Mouse (Mus musculus) brown adipose tissue, adult 24 weeks (tissue): ENCODE results near the gene Hormad2. TPM values are rescaled to one million over a fixed set of nuclear protein-coding genes. Genes with fewer than 3 reads are reported as not detected.

Experiments
- H3K27ac ChIP-seq: fragments of 200-500 bp; replicated peaks from 2 replicates; pipeline ENCODE4 v1.5.1; 2012; ENCODE audit warnings: low read depth, mild to moderate bottlenecking, low read length
- H3K4me1 ChIP-seq: fragments of 200-500 bp; 2 replicates; pipeline ENCODE4 v1.6.1; 2012; ENCODE audit warnings: low read length, mixed read lengths; ENCODE audit not compliant: control insufficient read depth, insufficient read depth, insufficient read length
- H3K4me3 ChIP-seq: fragments of 200-500 bp; 2 replicates; pipeline ENCODE4 v1.5.1; 2012; ENCODE audit warnings: low read depth, mild to moderate bottlenecking, low read length, moderate library complexity; ENCODE audit not compliant: insufficient read depth
- polyA plus RNA-seq: library from polyadenylated mRNA; stranded (reverse); fragments of >200 nt; gene quantifications from 2 replicates; pipeline ENCODE4 v1.2.4, GENCODE M21; 2012; ENCODE audit not compliant: missing spikeins, insufficient read depth, insufficient read length

Gene Hormad2
- polyA plus RNA-seq, 1 experiment: not detected

DNA sequence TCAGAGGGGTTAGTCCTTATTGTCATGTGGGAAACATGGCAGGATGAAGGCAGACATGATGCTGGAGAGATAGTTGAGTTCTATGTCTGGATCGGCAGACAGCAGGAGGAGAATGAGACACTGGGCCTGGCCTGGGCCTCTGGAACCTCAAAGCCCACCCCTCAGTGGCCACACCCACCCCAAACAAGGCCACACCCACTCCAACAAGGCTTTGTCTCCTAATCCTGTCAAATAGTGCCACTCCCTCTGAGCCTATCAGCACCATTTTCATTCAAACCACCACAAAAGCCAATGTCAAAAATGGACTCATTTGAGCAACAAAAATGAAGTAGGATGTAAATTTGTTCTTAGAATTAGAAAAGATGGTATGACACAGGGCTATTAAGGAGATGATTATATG lies 23.3 kb upstream of the Hormad2 start:
- H3K27ac ChIP-seq: no peak overlapping the region
- no peak overlapping the region for H3K4me3 ChIP-seq
- H3K4me1 ChIP-seq: peaks cover 14% of the 10 kb centered on the region; the same call in 1 of the 2 replicates

- Histone ChIP-seq H3K4me1 (peaks cover 14% of the 10 kb centered on the region; the same call in 1 of the 2 replicates), H3K4me3 (no peak overlapping the region)
Measured at GRCm38 (mm10) chr11:4462868-4463267, 22.0 kb upstream of the Hormad2 start.

GRCm38 (mm10) chr11:4461154-4461553 lies 20.2 kb upstream of the Hormad2 start:
- no peak overlapping the region for H3K27ac ChIP-seq
- peaks cover 9% of the 10 kb centered on the region; the same call in 1 of the 2 replicates for H3K4me1 ChIP-seq
- H3K4me3 ChIP-seq: no peak overlapping the region

More at GRCm38 (mm10) chr11:4462868-4463267, 22.0 kb upstream of the Hormad2 start:
- no peak overlapping the region for H3K27ac ChIP-seq

DNA sequence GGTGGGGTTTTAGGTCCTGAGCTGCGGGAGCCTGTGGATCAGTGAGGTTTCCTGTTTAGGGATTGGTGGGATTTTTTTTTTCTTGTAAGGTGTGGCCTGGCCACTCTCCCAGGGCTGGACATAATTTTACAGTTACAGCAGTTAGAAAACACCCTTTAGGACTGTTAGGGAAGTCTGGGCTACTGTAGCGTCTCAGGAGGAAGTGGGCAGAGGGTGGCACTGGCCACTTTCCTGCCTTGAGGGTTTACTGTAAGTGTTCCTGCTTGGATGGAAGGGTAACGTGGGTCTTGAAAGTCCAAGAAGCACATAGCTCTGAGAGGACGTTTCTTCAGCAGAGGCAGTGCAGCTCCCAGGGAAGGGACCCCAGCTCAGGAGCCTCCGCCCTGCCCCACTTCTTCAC lies 19.7 kb upstream of the Hormad2 start:
- H3K4me1 ChIP-seq: peaks cover 5% of the 10 kb centered on the region; the same call in 1 of the 2 replicates
- H3K27ac ChIP-seq: no peak overlapping the region
- no peak overlapping the region for H3K4me3 ChIP-seq

DNA sequence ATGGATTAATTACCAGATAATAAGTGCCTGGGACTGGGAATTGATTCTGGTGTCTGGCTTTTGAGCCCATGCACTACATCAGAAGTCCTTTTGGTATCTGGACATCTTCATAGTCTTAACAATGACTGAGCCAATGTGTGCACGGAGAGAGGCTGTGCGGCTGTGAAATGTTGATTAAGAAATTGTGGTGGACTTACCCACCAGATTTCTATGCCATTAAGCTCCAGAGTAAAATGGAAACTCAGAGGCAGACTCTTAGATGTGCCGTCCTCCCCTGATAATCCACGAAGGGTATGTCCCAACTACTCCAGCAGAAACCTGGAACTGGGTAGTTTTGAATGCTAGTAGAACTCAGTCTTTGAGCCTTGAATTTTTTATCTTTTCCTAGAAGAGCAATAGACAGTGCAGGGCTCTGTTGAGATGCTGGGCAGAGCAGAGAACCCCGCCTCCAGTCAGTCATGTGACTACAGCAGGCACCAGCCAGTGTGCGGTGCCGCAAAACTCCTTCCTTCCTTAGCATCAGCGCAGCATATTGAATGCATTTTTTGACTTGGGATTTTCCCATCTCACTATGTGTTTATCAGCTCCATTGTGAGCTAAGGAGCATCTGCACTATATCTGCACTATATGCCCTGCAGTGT lies 14.1 kb upstream of the Hormad2 start:
- no peak overlapping the region for H3K27ac ChIP-seq
- H3K4me3 ChIP-seq: no peak overlapping the region
- H3K4me1 ChIP-seq: no peaks in the 10 kb centered on the region

GRCm38 (mm10) chr11:4452467-4453184 lies 11.7 kb upstream of the Hormad2 start:
- no peaks in the 10 kb centered on the region for H3K4me1 ChIP-seq
- no peak overlapping the region for H3K27ac ChIP-seq
- no peak overlapping the region for H3K4me3 ChIP-seq

DNA sequence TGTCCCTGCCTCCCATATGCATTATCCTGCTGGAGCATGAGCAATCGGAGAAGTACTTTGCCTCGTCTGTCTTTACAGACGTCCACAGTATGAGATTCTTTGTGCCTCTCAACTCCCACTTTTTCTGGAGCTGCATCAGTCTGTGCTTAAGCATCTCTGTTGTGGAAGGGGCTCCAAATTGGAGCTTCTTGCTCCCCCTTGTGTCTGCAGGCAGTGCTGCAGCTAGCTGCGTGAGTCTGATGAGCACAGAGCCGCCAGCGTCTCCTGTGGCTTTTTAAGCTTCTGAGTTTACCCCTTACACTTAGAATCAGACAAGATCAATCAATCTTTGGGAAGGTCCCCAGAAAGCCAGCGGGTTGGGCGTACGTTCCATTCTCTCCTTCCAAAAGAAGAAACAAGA lies 10.2 kb upstream of the Hormad2 start:
- Histone ChIP-seq H3K4me3 (no peak overlapping the region), H3K4me1 (no peaks in the 10 kb centered on the region), H3K27ac (no peak overlapping the region)

DNA sequence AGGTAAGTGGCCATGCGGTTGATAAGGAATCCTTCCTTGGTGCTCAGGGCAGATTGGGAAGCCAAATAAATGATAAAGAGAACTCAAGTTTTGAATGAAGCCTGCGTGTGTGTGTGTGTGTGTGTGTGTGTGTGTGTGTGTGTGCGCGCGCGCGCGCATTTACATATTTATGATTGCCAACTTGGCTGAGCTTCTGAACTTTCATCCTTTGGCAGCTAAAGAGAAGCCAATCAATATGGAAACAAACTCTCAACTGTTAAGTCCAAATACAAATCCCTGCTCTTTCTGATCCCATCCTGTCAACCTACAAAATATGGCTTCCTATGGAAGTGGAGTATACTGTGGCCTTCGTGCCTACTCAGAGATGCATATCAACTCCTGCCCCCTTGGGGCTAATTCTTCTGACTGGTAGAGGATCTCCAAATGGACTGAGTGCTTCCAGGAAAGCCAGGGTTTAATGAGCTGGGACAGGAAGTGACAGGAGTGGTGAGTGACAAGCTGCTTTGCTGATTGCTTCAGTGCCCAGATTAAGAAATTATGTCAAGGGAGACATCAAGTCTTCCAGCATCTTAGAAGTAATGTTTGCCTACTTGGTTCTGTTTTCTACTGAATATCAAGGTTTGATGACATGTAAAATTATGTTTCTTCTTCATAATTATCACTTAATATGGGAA lies 5.4 kb upstream of the Hormad2 start:
- H3K27ac ChIP-seq: no peak overlapping the region
- no peaks in the 10 kb centered on the region for H3K4me1 ChIP-seq
- H3K4me3 ChIP-seq: no peak overlapping the region

DNA sequence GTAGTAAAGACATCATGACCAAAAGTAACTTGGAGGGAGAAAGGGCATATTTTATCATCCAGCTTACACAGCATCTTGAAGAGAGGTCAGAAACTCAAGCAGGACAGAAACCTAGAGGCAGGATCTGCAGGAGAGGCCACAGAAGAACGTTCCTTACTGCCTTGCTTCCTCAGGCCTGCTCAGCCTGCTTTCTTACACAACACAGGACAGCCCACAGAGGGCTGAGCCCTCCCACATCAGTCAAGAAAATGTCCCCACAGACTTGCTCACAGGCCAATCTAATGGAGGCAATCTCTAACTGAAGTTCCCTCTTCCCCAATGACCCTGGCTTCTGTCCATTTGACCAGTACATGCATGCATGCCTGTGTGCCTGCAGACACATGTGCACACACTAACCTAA lies 1.4 kb upstream of the Hormad2 start:
- no peak overlapping the region for H3K4me3 ChIP-seq
- no peaks in the 10 kb centered on the region for H3K4me1 ChIP-seq
- no peak overlapping the region for H3K27ac ChIP-seq

GRCm38 (mm10) chr11:4438211-4438610 lies 2.7 kb downstream of the Hormad2 start:
- Histone ChIP-seq H3K27ac (no peak overlapping the region), H3K4me3 (no peak overlapping the region), H3K4me1 (no peaks in the 10 kb centered on the region)

- H3K4me1 ChIP-seq: no peaks in the 10 kb centered on the region
- H3K27ac ChIP-seq: no peak overlapping the region
- no peak overlapping the region for H3K4me3 ChIP-seq
Measured at GRCm38 (mm10) chr11:4437318-4437717, 3.6 kb downstream of the Hormad2 start.

- Histone ChIP-seq H3K27ac (no peak overlapping the region), H3K4me3 (no peak overlapping the region)
Measured at GRCm38 (mm10) chr11:4436631-4437030, 4.3 kb downstream of the Hormad2 start.

GRCm38 (mm10) chr11:4434461-4434860 lies 6.4 kb downstream of the Hormad2 start:
- Histone ChIP-seq H3K4me3 (no peak overlapping the region), H3K27ac (no peak overlapping the region), H3K4me1 (no peaks in the 10 kb centered on the region)

More at GRCm38 (mm10) chr11:4436631-4437030, 4.3 kb downstream of the Hormad2 start:
- no peaks in the 10 kb centered on the region for H3K4me1 ChIP-seq

DNA sequence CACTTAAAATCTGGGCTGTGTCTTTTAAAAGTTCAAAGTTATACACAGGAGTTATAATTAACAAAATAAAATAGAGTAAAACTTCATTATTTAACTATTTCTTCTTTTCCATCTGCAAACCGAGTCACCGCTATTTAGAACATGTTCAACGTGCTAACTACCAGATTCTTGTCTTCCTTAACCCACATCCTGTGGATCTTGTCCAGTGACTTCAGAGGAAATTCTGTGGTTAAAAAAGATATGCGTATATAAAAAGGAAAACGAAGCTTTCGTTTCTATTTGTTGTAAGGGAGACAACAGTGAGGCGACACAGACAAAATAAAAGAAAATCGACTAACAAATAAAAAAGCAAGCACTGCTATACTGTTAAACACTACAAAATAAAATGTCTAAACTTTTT lies 17.1 kb downstream of the Hormad2 start:
- Histone ChIP-seq H3K4me3 (no peak overlapping the region), H3K4me1 (no peaks in the 10 kb centered on the region), H3K27ac (no peak overlapping the region)

GRCm38 (mm10) chr11:4422494-4423425 lies 18.1 kb downstream of the Hormad2 start:
- no peak overlapping the region for H3K4me3 ChIP-seq
- H3K27ac ChIP-seq: no peak overlapping the region
- H3K4me1 ChIP-seq: no peaks in the 10 kb centered on the region
